Mouse (Mus musculus) ovary, postnatal 10 days (tissue): ENCODE data around the gene Flnb.

Experiments
- DNase-seq: peaks from one replicate; pipeline ENCODE4 v3.0.0; 2022; ENCODE audit warnings: low spot score

Gene Flnb

DNA sequence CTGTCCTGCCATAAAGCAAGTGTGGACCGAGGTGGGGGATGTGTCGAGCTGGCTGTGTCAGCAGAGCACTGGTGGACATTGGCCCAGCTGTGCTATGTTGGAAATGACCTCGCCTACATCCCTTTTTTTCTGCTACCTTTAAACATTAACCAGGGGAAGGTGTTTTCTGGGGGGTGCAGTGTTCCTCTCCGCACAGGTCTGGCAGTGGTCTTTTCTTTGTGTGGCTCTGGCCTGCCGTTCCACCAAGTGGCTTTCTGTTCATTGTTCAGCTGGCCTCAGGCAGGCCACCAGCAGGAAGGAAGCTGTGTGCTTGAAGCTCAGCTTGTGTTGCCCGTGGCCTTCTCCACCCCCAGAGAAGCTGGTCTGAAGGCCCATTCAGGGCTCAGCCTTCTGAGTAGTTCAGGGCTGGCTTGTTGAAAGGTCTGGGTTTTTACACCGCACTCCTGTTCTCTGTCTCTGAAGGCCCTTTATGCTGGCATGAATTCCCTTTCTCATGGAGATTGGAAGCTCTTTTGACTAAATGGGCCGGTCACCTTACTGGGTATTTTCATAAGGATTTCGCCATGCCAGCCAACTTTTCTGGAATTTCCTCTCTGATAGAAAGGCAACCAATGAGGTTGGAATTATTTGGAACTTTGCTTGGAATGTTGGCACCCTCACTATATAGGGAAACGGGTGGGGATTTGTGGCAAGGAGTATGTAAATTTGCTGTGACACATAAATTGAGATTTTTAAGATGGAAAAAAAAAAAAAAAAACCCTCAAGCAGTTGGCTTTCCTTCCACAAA, 8.6 kb downstream of the Flnb start:
- no peak for DNase-seq

DNA sequence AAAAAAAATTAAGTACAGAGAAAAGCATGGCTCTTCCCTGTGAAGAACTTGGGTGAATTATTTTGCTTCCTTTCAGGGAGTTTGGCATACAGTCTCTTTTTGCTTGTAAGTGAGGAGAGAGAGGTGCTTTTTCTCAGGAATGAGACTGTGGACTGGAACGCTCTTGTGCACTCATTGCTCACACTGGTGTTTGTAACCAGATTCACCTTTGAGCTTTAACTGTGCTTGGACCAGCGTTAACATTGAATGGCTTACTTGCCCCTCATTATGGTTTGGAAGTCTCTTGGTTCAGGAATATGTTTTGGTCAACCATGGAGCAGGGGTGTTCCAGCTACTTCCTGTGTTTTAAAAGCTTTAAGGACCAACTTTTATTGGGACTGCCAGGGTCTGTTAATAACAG, 11.4 kb downstream of the Flnb start:
- DNase-seq: no peak

DNA sequence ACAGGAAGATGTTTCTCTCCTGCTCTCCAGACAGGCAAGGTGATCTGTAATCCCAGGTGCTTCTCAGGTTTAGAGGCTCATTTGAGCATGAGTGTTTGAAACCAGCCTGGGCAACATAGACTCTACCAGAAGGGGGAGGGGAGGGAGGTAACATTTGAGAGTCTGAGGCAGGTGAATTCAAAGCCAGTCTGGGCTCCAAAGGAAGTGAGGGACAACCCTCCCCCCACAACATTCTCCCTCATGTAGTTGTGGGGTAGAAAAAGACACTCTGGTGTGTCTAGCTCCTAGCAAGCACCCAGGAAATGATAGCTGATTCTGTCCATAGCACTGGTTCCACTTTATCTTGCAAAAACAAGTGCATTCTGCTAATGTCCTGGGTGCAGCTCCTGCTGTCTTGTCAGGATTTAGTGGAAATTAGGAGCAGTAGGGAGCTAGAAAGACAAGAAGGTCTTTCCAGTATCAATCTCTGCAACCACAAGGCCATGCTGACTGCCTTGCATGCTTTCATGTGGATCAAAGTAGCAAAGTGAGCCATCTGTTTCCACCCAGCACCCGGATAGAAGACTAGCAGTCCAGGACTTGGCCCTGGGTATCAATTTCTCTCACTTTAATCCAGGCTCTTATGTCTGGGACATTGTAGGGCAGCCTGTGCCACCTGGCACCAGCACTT, 14.1 kb downstream of the Flnb start:
- no peak for DNase-seq

DNA sequence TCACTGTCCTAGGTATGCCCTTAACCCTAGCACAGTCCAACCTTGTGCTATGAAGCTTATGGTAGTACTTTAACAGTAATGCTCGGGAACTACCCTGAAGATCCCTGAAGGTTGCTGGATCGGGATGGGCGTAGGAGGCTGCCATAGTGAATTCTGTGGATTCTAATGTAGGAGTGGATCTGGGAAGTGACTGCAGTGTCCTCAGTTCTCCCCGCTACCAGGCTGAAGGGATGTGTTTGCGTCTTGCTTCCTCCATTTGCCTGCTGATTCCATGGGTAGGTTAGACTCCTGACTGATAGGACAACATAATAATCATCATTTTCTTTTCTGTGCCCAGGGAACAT, 14.7 kb downstream of the Flnb start:
- DNase-seq: no peak

DNA sequence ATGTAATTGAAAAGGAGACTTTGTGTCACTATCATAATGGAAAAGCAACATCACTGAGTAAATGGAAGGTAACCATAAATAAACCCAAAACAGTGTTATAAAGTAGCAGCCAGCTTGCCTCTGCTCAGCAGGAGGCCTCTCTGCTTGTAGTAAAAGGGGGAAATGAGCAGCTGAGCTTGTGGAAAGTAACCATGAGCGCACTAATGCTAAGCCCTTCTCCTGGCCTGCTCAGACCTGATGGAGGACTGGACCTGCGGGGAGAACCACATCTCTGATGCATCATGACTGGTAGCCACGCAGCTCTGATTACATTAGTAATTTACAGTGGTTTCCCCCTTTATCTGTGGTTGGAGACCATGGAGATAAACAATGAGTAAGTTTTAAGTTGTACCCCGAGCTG, 15.7 kb downstream of the Flnb start:
- DNase-seq: no peak

DNA sequence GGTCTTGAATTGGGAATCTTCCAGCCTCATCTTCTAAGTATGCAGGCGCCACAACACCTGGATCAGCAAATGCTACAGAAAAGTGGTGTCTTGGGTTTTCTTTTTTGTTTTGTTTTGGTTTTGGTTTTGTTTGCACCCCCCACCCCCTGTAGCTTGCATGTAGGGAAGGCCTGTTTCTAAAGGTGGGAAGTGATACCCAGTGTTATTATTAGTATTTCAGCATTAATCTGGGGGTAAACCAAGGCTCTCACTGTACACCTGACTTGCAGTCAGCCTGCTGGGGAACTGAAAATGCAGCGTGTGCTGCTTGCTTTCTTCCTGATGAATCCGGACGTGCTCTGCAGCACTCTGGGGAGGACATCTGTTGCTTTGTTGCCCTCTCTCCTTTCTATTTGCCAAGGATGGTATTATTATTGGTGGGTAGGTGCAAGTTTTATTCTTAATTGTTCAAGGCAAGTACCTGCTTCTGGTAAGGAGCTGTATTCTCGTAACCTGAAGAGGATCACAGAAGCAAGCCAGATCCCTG, 20.9 kb downstream of the Flnb start:
- no peak for DNase-seq

DNA sequence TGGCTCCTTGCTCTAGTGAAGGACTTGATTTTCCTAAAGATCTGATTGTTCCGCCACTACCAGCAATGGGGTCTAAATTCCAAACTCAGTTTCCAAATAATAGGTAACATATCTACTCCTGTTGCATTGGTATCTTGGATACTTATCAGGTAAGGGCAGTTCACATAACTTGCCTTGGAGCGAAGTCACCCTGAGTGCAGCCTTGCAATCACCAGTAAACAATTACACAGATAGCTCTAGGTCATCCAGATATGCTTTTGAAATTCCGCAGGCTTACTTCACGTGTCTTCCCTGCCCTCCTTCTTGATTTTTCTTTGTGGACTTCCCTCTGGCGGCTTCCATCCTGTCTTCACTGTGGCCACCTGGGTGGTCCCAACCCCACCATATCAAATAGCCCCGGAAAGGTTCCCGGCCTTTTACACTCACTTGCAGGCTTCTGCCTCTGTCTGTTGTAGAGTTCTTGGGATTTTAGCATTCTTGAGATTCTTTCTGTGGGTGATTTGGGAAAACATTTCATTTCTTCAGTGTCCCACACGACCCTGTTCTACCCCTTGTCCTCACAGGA, 22.3 kb downstream of the Flnb start:
- no peak for DNase-seq

DNA sequence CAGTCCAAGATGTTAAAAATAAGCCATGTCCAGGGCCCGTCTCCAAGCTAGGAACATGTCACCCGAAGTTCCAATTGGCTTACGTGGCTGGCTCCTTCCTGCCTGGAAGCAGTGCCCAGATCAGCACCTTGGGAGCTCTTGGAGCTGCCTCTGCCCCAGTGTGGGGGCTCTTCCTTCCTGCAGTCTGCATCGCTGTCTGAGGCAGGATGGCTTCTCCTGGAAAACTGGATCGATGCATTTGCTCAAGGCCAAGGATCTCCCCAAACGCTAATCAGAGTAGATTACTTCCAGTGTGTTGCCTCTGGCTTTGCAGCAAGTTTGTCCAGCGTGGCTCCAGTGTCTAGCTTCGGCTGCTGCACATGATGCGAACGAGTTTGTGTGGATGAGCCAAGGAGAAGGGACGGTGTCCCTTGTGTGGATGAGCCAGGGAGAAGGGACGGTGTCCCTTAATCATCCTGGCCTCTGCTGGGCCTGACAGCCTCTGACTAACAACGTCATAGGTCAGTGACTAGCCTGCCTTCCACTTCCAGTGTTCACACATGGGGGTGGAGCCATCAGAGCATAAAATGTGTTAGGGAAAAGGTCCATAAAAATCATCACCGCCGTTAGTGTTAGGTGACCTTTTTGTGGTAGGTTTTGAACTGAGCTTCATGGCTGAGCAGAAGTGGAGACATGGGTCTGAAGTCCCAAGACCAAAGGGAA, 25.0 kb downstream of the Flnb start:
- DNase-seq: no peak

DNA sequence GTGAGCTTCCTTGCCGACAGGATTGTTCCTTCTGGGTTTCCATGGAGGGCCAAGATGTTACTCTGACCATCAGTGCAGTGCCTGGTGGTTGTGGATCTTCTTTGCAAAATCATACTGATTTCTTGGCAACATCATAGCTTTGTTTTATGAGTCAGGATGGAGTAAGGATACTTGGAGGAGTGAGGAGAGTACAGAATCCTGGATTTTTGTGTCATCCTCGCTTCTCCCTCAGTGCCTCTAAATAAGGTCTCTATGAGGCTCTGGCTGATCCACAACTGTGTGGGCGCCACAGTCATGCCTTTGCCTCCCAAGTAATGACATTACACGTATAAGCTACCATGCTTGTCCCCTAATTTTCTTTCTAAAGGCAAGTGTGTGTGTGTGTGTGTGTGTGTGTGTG, 28.9 kb downstream of the Flnb start:
- DNase-seq: no peak

DNA sequence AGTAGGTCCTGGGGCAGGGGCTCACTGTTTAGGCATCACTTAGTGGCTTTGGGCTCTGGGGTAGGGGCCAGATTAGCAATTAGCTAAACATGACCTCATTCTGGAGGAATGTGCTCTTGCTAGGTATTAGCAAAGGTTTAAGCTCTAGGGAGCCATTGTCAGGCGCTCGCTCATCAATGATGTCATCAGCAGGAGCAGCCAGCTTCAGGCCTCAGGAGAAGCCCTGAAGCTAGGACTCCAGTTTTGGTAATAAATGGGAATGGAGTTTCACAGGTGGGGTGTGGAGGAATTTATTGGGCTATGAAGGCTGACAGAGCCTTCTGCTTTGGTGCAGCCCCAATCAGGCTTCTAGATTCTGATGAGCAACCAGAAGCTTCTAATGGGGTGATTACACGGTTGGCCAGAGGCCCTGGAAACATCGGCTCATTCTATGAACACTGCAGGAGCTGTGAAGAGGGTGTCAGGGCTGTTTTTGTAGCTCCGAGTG, 30.0 kb downstream of the Flnb start:
- DNase-seq: no peak

DNA sequence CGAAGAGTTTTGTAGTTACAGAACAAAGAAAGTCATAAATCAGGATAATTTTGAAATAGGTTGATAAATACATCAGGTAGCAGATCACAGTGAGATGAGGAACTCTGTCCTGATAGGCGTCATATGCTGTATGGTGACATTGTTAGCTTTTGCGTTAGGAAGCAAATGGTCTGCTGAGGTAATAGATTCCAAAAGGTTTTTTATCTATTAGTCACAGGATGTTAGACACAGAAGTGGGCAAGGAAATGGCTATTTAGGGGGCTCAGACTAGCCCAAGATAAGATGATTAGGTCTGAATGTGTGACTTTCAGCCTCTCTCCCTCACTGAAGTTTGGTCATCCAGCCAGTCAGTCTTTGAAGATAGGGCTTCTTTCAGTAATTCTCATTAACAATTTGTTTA, 33.2 kb downstream of the Flnb start:
- no peak for DNase-seq

DNA sequence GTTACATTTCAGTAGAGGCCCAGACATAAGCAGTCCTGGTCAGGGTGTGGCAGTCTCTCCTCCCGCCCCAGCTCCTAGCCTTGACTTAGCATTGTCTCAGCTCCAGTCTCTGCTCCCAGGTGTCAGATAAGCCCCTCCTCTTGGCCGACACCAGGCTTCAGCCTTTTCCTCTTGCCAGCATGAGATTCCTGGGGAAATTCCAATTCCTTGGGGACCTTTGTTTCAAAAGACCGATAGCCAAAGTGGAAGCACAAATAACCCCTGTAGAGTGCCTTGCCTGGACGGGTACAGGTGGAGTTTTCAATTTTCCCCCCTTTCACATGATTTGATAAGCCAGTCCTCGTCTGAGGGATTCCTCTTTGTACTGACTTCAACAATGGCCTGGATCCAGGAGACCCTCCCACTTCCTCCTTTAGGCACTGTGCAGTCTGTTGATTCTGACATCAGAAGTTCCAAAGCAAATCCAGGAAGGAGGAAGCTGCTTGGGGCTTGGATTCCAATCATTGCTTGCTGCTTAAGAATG, 33.8 kb downstream of the Flnb start:
- no peak for DNase-seq

DNA sequence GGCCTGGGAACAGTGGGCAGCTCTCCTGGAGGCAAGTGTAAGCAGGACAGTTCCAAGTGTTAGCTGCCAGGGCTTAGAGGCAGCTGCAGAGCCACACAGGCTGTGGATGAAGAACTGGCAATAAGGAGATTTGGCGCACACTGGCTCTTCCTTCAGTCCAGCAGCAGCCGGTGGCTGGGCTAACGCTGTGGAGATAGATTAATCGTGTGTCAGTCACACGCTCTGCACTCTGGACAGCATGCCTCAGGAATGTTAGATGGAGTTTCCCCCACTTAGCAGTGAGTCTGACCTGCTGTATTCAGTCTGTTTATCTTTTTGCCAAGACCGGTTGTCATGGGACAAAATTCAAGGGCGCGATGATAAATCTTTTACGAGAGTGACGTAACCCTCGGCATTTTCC, 35.9 kb downstream of the Flnb start:
- DNase-seq: no peak

DNA sequence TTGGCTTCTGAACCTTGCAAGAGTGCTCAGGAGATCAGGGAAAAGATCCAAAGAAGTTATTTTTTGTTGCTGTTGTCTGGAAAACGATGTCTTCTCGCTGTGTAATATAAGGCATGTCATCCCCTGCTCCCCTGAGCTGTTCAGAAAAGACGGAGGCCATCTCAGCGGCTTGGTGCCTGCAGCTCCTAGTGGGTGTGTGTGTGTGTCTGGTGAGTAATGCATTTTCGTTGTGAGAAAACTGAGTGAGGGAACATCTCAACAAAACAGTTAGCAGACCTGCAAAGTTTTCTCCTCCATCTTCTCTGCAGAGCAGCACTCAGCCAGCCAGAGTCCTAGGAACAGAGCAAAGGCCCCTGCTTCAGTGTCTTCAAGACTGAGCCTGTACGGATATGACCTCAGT, 36.6 kb downstream of the Flnb start:
- no peak for DNase-seq

DNA sequence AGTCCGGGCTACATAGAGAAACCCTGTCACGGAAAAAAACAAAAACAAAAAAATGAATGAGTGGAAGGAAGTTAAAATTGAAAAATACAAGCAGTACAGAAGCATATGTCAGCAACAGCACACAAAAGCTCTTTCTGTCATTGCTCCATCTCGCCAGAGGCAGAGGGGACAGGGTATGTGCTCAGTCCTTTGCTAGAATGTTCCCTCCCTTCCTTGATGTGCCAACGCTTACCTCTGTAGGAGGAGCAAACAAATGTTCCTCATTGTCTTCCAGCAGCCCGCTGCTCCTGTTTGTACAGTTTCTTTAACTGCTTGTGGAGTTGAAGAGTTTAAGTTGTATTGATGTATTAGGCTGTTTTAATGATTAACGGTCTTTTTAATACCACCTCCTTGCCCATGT, 37.3 kb downstream of the Flnb start:
- no peak for DNase-seq

DNA sequence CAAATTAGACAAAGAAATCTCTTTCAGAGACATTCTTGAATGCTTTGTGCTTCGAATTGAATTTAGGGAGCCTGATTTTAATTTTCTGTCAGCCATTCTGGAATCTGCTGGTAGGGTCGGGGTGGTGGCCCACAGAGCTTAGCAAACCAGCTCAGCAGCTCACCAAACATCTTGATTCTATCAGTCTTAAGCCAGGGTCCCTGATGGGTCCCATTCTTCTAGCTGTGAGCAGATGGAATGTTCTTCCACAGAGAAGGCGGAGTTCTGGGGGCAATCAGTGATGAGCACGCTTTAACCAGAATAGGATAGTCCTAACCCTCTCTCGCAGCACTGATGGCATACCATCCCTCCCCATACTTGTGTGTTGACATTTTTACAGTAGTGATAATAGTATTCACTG, 37.7 kb downstream of the Flnb start:
- DNase-seq: no peak

DNA sequence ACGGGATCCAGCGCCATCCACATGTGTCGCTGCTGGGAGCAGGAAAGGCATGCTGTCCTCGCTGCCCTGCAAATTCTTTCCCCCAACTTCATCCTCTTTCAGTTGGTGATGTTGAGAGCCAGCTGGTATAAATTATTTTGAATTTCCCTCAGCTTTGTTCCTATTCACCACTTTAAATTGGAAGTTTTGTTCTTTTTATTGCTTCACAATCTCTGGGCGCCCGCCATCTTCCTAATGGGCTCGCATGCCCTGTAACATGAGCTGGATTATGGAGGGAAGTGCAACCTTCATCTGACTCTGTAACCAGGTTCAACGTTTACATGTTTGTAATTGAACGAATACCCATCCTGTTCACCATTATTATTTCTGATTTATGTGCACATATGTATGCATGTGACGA, 38.6 kb downstream of the Flnb start:
- no peak for DNase-seq

DNA sequence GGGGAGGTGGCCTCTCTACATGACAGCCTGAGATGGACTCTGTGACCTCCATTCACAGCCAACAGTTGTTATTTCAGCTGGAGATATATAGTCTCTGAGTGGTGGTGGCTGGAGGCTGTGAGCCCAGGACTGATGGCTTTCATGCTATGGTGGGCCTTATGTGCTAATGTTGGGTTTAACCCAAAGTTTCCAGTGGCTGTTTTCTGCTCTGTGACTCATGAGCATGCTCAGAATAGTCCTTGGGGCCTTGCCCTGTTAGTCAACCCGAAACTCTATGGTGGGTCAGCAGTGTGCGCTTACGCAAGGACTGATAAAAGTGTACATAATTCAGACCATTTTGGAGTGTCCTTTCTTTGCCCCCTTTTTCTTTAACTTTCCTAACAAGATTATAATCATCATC, 40.1 kb downstream of the Flnb start:
- DNase-seq: no peak

DNA sequence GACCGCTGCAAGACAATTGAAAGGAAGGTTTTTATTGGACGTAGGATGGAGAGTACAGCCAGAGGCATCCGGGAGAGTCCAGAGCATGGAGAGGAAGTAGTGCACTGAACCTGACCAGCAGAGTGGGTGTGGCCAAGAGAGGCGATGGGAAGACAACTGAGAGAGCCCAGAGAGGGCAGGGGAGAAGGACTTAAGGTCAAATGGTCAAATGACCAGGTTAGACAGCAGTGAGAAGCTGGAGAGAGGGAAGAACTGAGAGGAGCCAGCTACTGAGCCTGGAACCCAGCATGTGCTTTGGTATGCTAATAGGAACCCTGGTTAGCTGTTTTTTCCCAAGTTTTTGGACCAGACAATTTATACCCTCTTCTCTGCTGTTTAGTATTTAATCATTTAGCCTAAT, 40.7 kb downstream of the Flnb start:
- DNase-seq: no peak

DNA sequence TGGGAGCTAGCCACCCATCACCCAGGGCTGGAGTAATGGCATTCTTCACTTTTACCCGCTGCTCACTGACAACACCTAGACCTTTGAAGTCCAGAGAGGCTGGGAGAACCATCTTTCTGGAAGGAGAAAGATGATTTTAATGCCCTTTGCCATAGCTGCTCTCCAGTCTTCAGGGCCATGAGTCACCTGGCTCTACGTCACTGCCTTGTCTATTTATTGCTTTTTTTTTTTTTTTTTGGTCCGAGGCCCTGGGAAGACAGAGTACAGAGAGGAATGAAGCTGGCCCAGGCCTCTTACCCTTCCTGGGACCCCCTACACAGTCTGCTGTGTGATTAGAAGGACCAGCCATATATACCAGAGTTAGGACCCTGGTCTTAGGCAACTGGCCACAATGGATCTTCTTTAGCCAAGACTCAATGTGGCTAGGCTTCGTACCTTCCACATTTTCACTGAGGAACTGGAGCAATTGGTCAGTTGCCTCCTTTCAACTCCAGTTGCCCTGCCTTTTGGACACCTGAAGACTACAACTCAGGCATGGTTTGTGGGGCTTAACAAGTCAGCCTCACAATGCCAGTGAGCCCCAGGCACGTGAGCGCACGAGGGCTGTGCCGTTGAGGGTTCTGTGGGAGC, 42.9 kb downstream of the Flnb start:
- no peak for DNase-seq

DNA sequence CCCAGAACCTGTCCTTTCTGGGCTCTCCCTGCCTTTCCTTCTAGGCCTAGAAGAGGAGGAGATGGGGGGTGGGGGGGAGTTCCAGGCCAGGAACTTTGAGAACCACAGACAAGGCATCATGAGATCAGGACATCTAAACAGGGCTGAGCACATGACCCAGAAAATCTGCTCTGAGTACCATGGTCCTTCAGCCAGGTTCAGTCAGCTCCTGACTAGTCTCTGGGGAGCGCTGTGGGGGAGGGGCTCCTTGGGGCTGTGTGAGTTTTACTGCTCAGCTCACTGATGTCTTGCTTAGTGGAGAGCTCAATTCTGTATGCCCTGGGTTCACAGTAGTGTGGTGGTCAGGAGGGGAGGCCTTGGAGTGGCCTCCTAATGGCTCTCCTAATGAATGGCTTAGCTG, 43.5 kb downstream of the Flnb start:
- DNase-seq: no peak

DNA sequence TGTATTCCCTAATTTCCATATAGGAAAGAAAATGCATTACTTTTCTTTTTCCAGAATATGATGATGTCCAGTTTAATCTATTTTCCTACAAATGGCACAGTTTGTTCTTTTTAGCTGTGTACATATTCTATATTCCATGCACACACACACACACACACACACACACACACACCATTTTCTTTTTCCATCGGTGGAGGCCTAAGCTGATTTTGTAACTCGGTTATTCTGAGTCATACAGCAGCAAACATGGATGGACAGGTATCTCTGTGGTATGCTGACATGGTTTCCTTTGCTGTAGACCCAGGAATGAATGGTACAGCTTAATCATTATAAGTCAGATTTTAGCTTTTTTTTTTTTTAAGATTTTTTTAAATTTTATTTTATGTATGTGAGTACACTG, 44.5 kb downstream of the Flnb start:
- no peak for DNase-seq
